Mouse (Mus musculus): ENCODE data around the gene Sass6.
"Not testable (repeated sequence)": the region's sequence is repeated elsewhere in the genome, so short reads cannot be mapped to it uniquely, and the experiment has no call there.

The Sass6 gene

DNA sequence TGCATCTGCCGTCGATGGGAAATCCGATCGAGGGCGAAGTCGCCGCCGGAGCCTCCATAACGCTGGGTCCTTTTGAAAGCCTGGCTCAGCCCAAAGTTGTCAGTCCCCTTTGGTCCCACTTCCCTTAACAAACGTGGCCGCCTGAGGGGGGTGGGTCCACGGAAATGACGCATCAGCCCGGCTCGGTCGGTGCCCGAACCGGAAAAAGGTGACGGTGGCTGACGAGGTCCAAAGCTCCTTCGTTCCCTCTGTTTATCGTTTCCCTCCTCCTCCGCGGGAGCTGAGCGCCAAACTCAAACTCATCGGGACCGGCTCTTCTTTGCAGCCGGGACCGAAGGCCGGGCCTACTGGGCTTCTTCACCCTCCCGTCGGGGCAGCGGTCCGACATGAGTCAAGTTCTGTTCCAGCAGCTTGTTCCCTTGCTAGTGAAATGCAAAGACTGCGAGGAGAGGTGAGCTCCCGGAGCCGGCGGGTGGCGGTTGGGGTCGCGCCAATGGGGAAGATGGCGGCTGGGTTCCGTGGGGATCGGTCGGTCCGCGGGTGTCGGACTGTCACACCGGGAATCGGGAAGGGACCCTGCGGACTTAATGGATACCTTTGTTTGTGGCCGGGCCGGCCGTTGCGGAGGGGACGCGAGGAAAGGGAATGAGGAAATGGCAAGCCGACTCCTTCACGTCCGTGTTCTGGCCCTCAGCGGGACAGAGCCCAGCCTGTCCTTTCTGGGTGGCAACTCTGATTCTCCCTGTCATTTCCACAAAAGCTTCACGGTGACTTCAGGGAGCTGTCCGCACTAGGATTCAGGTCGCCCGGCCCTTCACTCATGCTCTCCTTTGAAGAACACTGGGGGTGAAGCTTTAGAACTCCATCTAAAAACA is at the start of gene Sass6:
TSS of gene Sass6 (plus strand) at position 255 of the 875 bp plus-strand sequence.
- peak; percentile 96 to 97 for DNase-seq (ENCODE audit: low spot score in 2 of 2)

DNA sequence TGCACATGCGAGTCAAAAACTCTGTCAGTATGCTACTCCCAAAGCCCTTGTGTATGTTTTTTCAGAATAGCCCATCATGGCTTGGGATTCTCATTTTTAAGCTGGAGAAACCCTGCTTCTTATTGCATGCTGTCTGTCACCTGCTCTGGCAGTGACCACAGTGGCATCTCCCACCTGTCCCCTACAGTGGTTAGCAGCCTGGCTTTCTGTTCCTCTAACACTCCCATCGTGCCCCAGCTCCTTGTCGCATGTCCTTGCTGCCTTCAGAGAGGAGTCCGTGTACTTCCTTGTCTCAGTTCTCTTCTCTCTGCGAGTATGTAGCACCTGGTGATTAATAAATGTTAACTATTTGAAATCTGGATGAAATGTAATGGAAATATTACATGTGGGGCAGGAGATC is 47.4 kb upstream of the Sass6 start:
- no peak for DNase-seq (ENCODE audit: low spot score in 2 of 2)

DNA sequence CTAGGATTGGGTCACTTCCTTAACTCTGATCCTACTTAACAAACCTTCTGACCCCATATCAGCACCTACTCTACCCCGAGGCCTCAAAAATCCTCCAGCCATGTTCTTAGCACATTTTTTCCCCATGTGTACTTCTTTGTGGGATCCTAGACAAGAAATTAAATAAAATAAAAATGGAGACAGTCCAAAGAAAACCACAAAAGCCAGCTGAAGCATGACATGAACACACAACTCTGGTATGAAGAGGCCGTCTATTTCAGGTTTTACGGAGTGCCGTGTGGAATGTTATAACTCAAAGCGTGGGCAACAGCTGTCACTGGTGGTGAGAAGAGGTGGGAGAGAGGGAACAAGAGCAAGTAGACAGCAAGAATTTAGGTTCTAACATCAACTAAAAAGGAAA is 43.4 kb upstream of the Sass6 start:
- DNase-seq (ENCODE audit: low spot score in 2 of 2), result no peak

DNA sequence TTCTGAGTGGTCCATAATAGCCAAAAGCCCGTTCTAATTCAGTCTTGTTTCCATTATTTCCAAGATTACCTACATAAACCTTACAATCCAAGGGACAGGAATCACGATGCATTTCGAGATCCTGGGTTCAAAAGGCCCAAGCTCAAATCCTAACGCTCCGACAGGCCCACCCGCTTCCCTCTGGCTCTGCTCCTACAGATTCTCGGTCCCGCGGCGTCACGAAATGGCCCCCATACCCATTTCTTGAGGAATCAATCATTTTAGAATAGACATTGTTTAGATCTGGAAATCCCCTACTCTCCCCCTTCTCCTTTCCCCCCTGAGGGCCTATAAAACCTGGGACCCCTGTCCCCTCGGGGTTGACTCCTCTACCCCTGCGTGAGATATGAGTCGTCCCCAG is 33.5 kb upstream of the Sass6 start:
- DNase-seq (ENCODE audit: low spot score in 2 of 2), result not testable (repeated sequence)

- no peak for DNase-seq (ENCODE audit: low spot score in 2 of 2)
These were observed 32.2 kb upstream of the Sass6 start, which contains the start of gene Lrrc39 for GRCm38 (mm10) chr3:116562408-116563094. TSS of gene Lrrc39 (plus strand) at chr3:116562973.

- DNase-seq (ENCODE audit: low spot score in 2 of 2), result no peak
These were observed 31.7 kb upstream of the Sass6 start for GRCm38 (mm10) chr3:116563095-116563492.

- no peak for DNase-seq (ENCODE audit: low spot score in 2 of 2)
These were observed 24.2 kb upstream of the Sass6 start for GRCm38 (mm10) chr3:116570628-116571027.

DNA sequence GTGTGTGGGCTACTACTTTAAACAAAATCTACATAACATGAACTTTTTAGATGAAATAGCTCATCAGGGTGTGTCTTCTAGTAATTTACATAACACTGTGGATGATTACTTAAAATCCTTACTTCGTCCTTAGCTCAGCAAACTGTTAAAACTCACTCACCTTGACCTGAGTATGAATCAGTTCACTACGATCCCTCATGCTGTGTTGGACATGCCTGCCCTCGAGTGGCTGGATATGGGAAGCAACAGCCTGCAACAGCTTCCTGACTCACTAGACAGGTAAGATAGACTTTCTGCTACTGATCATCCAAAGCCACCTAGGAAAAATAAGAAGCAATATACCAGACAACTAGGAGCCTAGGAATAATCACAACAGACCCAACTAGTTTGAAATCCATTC is 17.5 kb upstream of the Sass6 start:
- no peak for DNase-seq (ENCODE audit: low spot score in 2 of 2)

- no peak for DNase-seq (ENCODE audit: low spot score in 2 of 2)
These were observed 12.6 kb upstream of the Sass6 start for GRCm38 (mm10) chr3:116582201-116582600.

DNA sequence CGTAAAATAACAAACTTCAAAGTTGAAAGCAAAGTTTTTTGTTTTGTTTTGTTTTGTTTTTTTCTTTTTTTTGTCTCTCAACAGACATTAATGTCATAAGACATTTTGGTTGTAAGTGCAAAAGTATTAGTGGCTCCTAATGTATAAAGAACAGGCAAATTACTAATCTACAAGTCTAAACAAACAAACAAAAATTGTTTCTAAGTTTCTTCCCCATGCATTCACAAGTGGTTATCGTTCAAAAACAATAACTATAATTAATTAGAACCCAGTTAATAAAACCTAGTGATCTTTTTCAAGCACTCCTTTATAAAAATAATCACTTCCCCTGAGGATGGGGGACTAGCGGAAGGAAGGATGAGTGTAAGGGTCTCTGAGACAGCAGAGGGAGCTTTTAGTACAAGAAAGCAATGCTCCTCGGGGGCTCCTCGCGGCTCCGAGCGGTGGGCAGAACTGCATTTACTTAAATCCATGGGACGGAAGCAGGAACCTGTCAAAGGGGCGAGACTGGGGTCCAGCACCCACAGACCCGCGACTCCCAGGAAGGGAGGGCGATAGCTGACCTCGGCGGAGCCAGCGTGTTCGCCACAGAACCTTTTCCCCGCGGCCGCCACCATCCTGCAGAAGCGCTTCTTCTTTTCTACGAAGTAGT is 580 bp upstream of the Sass6 start:
- DNase-seq (ENCODE audit: low spot score in 2 of 2), result peak in 1 of 2 experiments; percentile 11

DNA sequence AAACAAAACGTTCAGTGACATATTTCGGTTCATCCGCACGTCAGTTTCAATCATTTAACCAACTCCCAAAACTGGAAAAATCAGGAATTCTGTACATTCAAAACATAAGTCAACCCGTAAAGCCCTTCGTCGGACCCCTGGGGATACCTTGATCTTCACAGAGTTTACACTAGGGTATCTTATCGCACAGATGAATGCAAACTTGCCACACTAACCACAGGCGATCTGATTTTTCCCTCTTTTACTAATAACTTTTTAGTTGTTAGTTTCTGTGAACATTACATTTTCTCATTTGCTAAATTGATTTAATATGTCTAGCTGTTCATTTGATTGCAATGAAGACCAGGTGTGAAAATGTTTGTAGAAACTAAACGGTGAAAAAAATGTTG is 815 bp downstream of the Sass6 start:
- DNase-seq (ENCODE audit: low spot score in 2 of 2), result no peak

DNA sequence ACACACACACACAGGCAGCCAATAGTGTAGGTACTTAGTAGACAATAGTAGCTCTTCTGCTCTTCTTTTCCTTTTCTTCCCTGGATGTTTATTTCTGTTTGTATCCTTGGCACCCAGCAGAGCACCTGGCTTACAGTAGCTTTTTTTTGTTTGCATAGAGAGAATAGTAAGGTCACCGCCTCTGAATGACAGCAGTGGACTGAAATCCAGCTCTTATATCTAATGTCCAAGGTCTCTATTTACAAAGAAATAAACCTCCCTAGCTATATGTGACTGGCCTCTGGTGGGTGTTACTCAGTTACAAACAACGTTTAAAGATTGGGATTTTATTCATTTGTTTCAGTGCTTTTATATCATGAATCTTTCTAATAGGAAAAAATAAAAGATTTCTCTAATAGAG is 4.9 kb downstream of the Sass6 start:
- DNase-seq (ENCODE audit: low spot score in 2 of 2), result no peak

DNA sequence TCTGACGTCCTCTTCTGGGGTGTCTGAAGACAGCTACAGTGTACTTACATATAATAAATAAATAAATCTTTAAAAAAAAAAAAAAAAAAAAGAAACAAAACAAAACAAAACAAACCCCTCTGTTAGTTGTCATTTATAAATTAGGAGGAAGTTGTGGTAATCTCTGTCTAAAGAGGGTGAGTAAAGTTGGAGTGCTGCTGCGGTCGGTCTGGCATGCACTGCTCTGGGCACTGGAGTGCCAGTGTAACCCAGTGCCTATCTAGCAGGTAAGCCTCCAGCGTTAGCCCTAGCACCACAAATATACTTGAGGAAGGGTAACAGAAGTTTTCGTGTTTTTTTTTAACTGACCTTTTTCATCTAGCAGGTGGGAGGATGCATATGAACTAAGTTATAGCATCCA is 6.2 kb downstream of the Sass6 start:
- DNase-seq (ENCODE audit: low spot score in 2 of 2), result no peak

DNA sequence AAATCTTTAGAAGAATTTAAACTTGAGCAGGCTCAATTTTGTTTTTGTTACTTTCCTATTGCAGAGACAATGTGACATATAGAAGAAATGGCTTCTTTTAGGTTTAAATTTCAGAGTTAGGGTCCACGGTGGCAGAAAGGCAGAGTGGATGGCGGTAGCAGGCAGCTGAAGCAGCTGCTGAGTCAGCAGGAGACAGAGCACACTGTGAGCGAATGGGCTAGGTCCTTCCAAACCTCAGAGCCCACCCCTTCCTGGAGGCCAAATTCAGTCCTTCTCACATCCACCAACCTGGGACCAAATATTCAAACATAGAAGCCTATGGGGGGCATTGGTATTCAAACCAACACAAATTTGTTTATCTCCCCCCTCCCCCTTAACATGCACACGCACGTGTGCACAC is 7.0 kb downstream of the Sass6 start:
- no peak for DNase-seq (ENCODE audit: low spot score in 2 of 2)

GRCm38 (mm10) chr3:116604570-116604969 is 9.8 kb downstream of the Sass6 start:
- DNase-seq (ENCODE audit: low spot score in 2 of 2), result no peak

DNA sequence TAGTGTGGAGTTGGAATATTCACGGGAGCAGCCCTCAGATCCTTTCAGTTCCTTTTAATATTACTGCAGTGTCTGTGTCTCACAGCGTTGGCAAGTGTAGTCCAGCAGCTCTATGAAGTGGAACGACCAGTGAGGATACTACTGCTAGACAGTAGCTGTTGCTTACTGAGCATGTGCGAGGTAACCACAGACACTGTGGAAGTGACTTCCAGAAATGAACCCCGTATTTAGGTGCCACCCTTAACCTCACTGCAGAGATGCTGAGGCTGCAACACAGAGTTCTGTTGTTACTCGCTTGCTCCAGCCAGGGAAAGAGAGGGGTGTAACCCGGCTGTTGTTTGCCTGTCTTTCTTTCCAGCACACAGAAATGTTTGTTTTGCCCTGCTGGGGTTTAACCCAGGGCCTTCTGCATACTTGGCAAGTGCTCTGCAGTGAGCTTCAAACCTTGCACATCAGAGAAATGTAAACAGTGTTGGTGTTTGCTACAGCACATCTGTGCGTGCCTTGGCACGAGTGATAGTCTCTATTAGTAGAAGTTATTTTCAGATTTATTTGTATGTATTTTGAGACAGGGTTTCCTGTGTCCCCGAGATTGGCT is 19.6 kb downstream of the Sass6 start, which contains the start of gene Trmt13:
TSS of gene Trmt13 (minus strand) at position 293 of the 598 bp plus-strand sequence.
- no peak for DNase-seq (ENCODE audit: low spot score in 2 of 2)

DNA sequence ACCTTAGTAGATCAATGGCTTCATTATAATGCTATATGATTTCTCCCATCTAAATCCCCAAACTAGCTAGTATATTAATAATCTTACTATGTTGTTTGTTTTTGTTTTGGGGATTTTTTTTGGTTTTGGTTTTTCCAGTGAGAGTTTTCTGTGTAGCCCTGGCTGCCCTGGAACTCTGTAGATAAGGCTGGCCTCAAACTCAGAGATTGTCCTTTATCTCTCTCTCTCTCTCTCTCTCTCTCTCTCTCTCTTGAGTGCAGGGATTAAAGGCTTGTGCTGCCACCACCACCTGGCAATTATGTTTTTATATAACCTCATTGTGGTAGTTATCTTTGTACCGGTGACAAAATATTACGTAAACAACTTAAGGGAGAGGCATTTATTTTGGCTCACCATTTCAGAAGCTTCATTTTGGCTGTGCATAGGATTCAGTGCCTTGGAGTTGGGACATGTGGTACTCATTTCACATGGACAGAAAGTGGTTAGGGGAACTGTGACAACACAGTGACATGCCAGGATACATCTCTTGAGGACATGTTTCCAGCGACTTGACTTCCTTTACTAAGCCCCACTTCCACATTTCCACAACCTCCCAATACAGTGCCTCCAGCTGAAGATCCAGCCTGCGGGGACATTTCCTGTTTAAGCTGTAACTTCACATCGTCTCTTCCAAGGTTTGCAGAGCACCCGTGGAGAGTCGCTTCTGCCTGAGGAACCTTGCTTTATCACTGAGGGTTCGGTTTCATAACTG is 20.7 kb downstream of the Sass6 start:
- DNase-seq (ENCODE audit: low spot score in 2 of 2), result no peak

DNA sequence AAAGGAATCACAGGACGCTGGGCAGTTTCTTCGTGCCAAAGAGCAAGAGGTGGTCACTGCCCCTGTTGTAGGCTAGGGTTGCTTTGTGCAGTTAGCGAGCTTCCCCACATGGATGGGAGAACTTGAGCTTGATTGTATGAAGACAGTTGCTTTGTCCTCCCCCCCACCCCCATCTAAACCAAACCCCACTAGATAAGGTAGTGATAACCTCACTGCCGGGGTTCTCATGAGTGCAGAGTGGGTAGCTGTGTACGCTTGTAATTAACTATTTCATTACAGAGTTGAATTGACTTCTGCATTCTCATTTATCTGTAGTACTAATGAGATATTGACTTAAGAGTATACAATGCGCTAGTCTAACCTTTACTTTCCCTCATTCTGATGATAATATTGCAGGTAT is 24.1 kb downstream of the Sass6 start:
- no peak for DNase-seq (ENCODE audit: low spot score in 2 of 2)

- no peak for DNase-seq (ENCODE audit: low spot score in 2 of 2)
These were observed 26.0 kb downstream of the Sass6 start for GRCm38 (mm10) chr3:116620636-116621370.

DNA sequence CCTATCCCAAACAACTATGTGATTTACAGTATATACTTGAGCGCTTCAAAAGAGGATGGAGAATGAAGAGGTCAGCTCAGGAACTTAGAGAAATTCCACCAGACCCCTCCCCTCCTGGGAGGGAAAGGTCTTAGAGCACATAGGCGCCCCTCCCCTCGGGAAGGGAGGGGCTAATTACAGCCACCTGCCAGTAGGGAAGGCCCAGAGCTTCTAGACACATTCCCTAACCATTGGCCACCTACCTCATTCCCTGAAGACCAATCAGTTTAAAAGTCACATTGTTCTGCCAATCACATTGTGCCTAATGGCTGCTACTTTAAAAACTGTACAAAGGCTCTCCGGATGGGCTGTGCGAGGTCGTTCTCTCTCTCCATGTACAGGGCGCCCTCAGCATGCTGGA is 27.9 kb downstream of the Sass6 start:
- no peak for DNase-seq (ENCODE audit: low spot score in 2 of 2)

DNA sequence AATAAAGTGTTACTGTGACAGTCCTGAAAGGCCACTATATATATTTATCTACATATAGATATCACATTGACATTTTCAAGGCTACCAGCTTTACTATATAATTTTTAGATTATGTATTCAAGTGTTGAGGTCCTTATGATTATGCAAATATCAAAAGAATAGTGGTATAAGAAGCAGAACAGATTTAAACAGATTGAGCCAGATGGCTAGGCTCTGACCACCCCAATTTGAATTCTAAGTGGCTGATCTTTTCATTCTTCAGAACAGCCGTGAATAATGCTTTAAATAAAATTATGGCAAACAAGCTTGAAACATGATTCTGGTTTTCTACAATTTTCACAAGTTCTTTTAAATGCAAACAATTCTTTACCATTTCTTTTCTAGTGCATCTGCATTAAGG is 36.7 kb downstream of the Sass6 start:
- no peak for DNase-seq (ENCODE audit: low spot score in 2 of 2)

Measured in spleen, postnatal 14 days (tissue).